Mouse (Mus musculus) neural tube, embryonic 11.5 days (tissue): Measurements from ENCODE around the gene Cntrob. TPM values are rescaled to one million over a fixed set of nuclear protein-coding genes. Genes with fewer than 3 reads are reported as not detected.
"Not testable (repeated sequence)": the region's sequence is repeated elsewhere in the genome, so short reads cannot be mapped to it uniquely, and the experiment has no call there.

Experiments
- ATAC-seq: fragments of 200-750 bp; cut with Nextera tagmentation; 2 replicates; pipeline ENCODE4 v1.8.0; 2017; ENCODE audit warnings: moderate number of reproducible peaks, mild to moderate bottlenecking, moderate TSS enrichment, moderate library complexity; ENCODE audit not compliant: insufficient read depth, low FRiP score, low TSS enrichment
- DNase-seq: peaks from one replicate; pipeline ENCODE4 v3.0.0-alpha.2; 2015; ENCODE audit warnings: low spot score
- H3K27ac ChIP-seq: fragments of 300-500 bp; sonication (generic); 2 replicates; pipeline ENCODE4 v1.5.1; 2014; ENCODE audit warnings: low read depth, mild to moderate bottlenecking, low read length
- H3K27me3 ChIP-seq: fragments of 300-500 bp; sonication (generic); 2 replicates; pipeline ENCODE4 v1.6.1; 2014; ENCODE audit warnings: mild to moderate bottlenecking, low read length, mixed read lengths; ENCODE audit not compliant: control insufficient read depth, insufficient read depth
- H3K36me3 ChIP-seq: fragments of 300-500 bp; sonication (generic); 2 replicates; pipeline ENCODE4 v1.6.1; 2014; ENCODE audit warnings: mild to moderate bottlenecking, low read length, moderate library complexity, mixed read lengths; ENCODE audit not compliant: control insufficient read depth, insufficient read depth
- H3K4me1 ChIP-seq: fragments of 300-500 bp; sonication (generic); 2 replicates; pipeline ENCODE4 v1.6.1; 2014; ENCODE audit warnings: low read length, mixed read lengths; ENCODE audit not compliant: control insufficient read depth, insufficient read depth
- H3K4me2 ChIP-seq: fragments of 300-500 bp; sonication (generic); 2 replicates; pipeline ENCODE4 v1.6.1; 2014; ENCODE audit warnings: low read depth, mild to moderate bottlenecking, moderate library complexity
- H3K4me3 ChIP-seq: fragments of 300-500 bp; sonication (generic); 2 replicates; pipeline ENCODE4 v1.5.1; 2014; ENCODE audit warnings: low read depth, low read length
- H3K9ac ChIP-seq: fragments of 300-500 bp; sonication (generic); 2 replicates; pipeline ENCODE4 v1.6.1; 2014; ENCODE audit warnings: mild to moderate bottlenecking, low read length
- H3K9me3 ChIP-seq: fragments of 300-500 bp; sonication (generic); 2 replicates; pipeline ENCODE4 v1.6.1; 2016; ENCODE audit warnings: low read length; ENCODE audit not compliant: control insufficient read depth
- WGBS: fragments of 180-500 bp; shearing (Covaris S2); extraction: QIAGEN DNeasy Blood & Tissue Kit; methylation state at CpG from one replicate; pipeline ENCODE4 v1.1.7; 2014; 5-methylcytosine and 5-hydroxymethylcytosine counted together
- polyA plus RNA-seq: library from polyadenylated mRNA; unstranded; fragments of >200 nt; fragmentation: Nextera tagmentation; extraction: Ambion mirVana; gene quantifications from 2 replicates; pipeline ENCODE4 v1.2.1, GENCODE M21; 2014

Gene Cntrob
- polyA plus RNA-seq, 1 experiment from 2014 or later = 23.5 TPM

GRCm38 (mm10) chr11:69322693-69323471 is 693 bp downstream of the Cntrob start:
- no peak for DNase-seq
- peak overlapping the region; percentile 61 for H3K4me3 ChIP-seq
- H3K9me3 ChIP-seq = no peaks in the 10 kb centered on the region
- no peak for ATAC-seq
- WGBS = 30% methylated on average over 18 of the region's 18 CpGs
- H3K27ac ChIP-seq = peak overlapping the region; percentile 74; the same call in 1 of the 2 replicates
- peaks cover 15% of the 10 kb centered on the region for H3K27me3 ChIP-seq
- peak overlapping the region; percentile 86 for H3K9ac ChIP-seq
- peaks cover 27% of the 10 kb centered on the region for H3K4me1 ChIP-seq
- H3K4me2 ChIP-seq = peak overlapping the region; percentile 70
- no peaks in the 10 kb centered on the region for H3K36me3 ChIP-seq

GRCm38 (mm10) chr11:69322010-69322409 is 1.6 kb downstream of the Cntrob start:
- Histone ChIP-seq H3K36me3 (peaks cover 3% of the 10 kb centered on the region; the same call in 1 of the 2 replicates), H3K9ac (peak overlapping the region; percentile 86), H3K9me3 (no peaks in the 10 kb centered on the region), H3K4me1 (peaks cover 27% of the 10 kb centered on the region), H3K27me3 (peaks cover 6% of the 10 kb centered on the region), H3K4me2 (peak overlapping the region; percentile 70), H3K27ac (no peak overlapping the region), H3K4me3 (0 out of 2 replicates have a peak overlapping the region, but pooled peaks have one; percentile 61)
- WGBS = 75% methylated on average over 6 of the region's 6 CpGs
- no peak for DNase-seq
- no peak for ATAC-seq

- DNase-seq = no peak
- Histone ChIP-seq H3K4me1 (peaks cover 26% of the 10 kb centered on the region), H3K9me3 (no peaks in the 10 kb centered on the region), H3K36me3 (peaks cover 3% of the 10 kb centered on the region; the same call in 1 of the 2 replicates), H3K27me3 (peaks cover 2% of the 10 kb centered on the region), H3K4me3 (no peak overlapping the region), H3K27ac (no peak overlapping the region), H3K9ac (no peak overlapping the region), H3K4me2 (no peak overlapping the region)
- 96% methylated on average over 6 of the region's 6 CpGs for WGBS
- no peak for ATAC-seq
These were observed 2.0 kb downstream of the Cntrob start for GRCm38 (mm10) chr11:69321580-69321979.

- H3K27ac ChIP-seq, H3K4me3 ChIP-seq, DNase-seq, H3K9me3 ChIP-seq, H3K9ac ChIP-seq, H3K27me3 ChIP-seq, ATAC-seq, H3K4me2 ChIP-seq: not testable (repeated sequence)
- WGBS = 90% methylated on average over 3 of the region's 3 CpGs
- Histone ChIP-seq H3K4me1 (peaks cover 10% of the 10 kb centered on the region), H3K36me3 (peaks cover 11% of the 10 kb centered on the region; the same call in 1 of the 2 replicates)
These were observed 5.6 kb downstream of the Cntrob start for GRCm38 (mm10) chr11:69318000-69318399.

GRCm38 (mm10) chr11:69316361-69316760 is 7.2 kb downstream of the Cntrob start:
- Histone ChIP-seq H3K36me3 (peaks cover 11% of the 10 kb centered on the region; the same call in 1 of the 2 replicates), H3K4me2 (no peak overlapping the region)
- 98% methylated on average over 6 of the region's 6 CpGs for WGBS

GRCm38 (mm10) chr11:69311266-69311665 is 12.3 kb downstream of the Cntrob start:
- DNase-seq (no peak), ATAC-seq (no peak)
- 91% methylated on average over 7 of the region's 7 CpGs for WGBS
- no peak overlapping the region for H3K9ac ChIP-seq
- H3K4me1 ChIP-seq = no peaks in the 10 kb centered on the region
- no peak overlapping the region for H3K4me2 ChIP-seq
- H3K9me3 ChIP-seq = no peaks in the 10 kb centered on the region
- H3K4me3 ChIP-seq = no peak overlapping the region
- no peaks in the 10 kb centered on the region for H3K27me3 ChIP-seq
- H3K36me3 ChIP-seq = peaks cover 17% of the 10 kb centered on the region
- H3K27ac ChIP-seq = no peak overlapping the region

More at GRCm38 (mm10) chr11:69316361-69316760, 7.2 kb downstream of the Cntrob start:
- Histone ChIP-seq H3K27me3 (no peaks in the 10 kb centered on the region), H3K9me3 (no peaks in the 10 kb centered on the region), H3K9ac (no peak overlapping the region), H3K4me1 (no peaks in the 10 kb centered on the region), H3K4me3 (no peak overlapping the region), H3K27ac (no peak overlapping the region)
- no peak for DNase-seq
- no peak for ATAC-seq

- Histone ChIP-seq H3K27me3 (no peaks in the 10 kb centered on the region), H3K4me1 (no peaks in the 10 kb centered on the region), H3K9ac (no peak overlapping the region), H3K9me3 (no peaks in the 10 kb centered on the region), H3K4me3 (no peak overlapping the region), H3K36me3 (peaks cover 14% of the 10 kb centered on the region), H3K4me2 (no peak overlapping the region), H3K27ac (no peak overlapping the region)
- no peak for DNase-seq
- WGBS = 89% methylated on average over 2 of the region's 2 CpGs
- ATAC-seq = no peak
These were observed 17.5 kb downstream of the Cntrob start for GRCm38 (mm10) chr11:69306039-69306438.

GRCm38 (mm10) chr11:69305291-69305690 is 18.3 kb downstream of the Cntrob start:
- Histone ChIP-seq H3K36me3 (peaks cover 14% of the 10 kb centered on the region), H3K9me3 (no peaks in the 10 kb centered on the region), H3K4me3 (no peak overlapping the region), H3K9ac (no peak overlapping the region), H3K4me1 (no peaks in the 10 kb centered on the region), H3K27ac (no peak overlapping the region), H3K27me3 (no peaks in the 10 kb centered on the region), H3K4me2 (no peak overlapping the region)
- 91% methylated on average over 9 of the region's 9 CpGs for WGBS
- ATAC-seq = no peak
- no peak for DNase-seq

GRCm38 (mm10) chr11:69302817-69303216 is 20.8 kb downstream of the Cntrob start:
- no peaks in the 10 kb centered on the region for H3K4me1 ChIP-seq
- no peak overlapping the region for H3K4me2 ChIP-seq
- peaks cover 10% of the 10 kb centered on the region for H3K36me3 ChIP-seq
- no peaks in the 10 kb centered on the region for H3K27me3 ChIP-seq
- H3K4me3 ChIP-seq = no peak overlapping the region
- DNase-seq (no peak), ATAC-seq (no peak)
- no peak overlapping the region for H3K27ac ChIP-seq
- H3K9me3 ChIP-seq = no peaks in the 10 kb centered on the region
- no peak overlapping the region for H3K9ac ChIP-seq
- 94% methylated on average over 7 of the region's 7 CpGs for WGBS
